Mouse (Mus musculus): ENCODE measurements around the gene 1700069L16Rik. TPM values are rescaled to one million over a fixed set of nuclear protein-coding genes. Genes with fewer than 3 reads are reported as not detected.

Gene 1700069L16Rik
- polyA plus RNA-seq, 1 experiment = not detected

- H3K36me3 ChIP-seq (ENCODE audit: control insufficient read depth, insufficient read depth, low read length) = no peaks in the 10 kb centered on the region; the same call in 1 of the 2 replicates
- WGBS = 1% methylated on average over 71 of the region's 71 CpGs
- no peaks in the 10 kb centered on the region for H3K27me3 ChIP-seq (ENCODE audit: control insufficient read depth, insufficient read depth, low read length)
- DNase-seq = peak; percentile 88
- peak within 1 kb of the TSS; percentile 41; the same call in 1 of the 2 replicates for H3K27ac ChIP-seq (ENCODE audit: control insufficient read depth, insufficient read depth, low read length)
- H3K4me1 ChIP-seq (replicated peaks; ENCODE audit: control insufficient read depth, insufficient read depth, low read length) = peaks cover 15% of the 10 kb centered on the region
- TF ChIP-seq CTCF (IDR thresholded peaks at IDR 0.05; ENCODE audit: borderline replicate concordance, control insufficient read depth, extremely low read depth, insufficient read depth, low read length, poor library complexity) = 0 out of 2 replicates have a peak, but pooled peaks have one; percentile 48
- no peak; the same call in 1 of the 2 replicates for TF ChIP-seq POLR2A (IDR thresholded peaks at IDR 0.05; ENCODE audit: control insufficient read depth, extremely low read depth, insufficient read depth, low read length, poor library complexity)
- H3K4me3 ChIP-seq (ENCODE audit: control insufficient read depth, insufficient read depth, low read length) = peak within 1 kb of the TSS; percentile 58
Measured at GRCm38 (mm10) chr5:113735345-113736112, 11.0 kb upstream of the 1700069L16Rik start, which contains the start of gene Ficd. TSS of gene Ficd (plus strand) at chr5:113735803.

GRCm38 (mm10) chr5:113735023-113735344, 10.4 kb upstream of the 1700069L16Rik start:
- 40% methylated on average over 7 of the region's 7 CpGs for WGBS

GRCm38 (mm10) chr5:113734376-113734775, 9.8 kb upstream of the 1700069L16Rik start:
- no peak for DNase-seq
- H3K4me3 ChIP-seq (ENCODE audit: control insufficient read depth, insufficient read depth, low read length) = no peak overlapping the region
- no peak overlapping the region for H3K27ac ChIP-seq (ENCODE audit: control insufficient read depth, insufficient read depth, low read length)
- H3K27me3 ChIP-seq (ENCODE audit: control insufficient read depth, insufficient read depth, low read length) = no peaks in the 10 kb centered on the region
- 92% methylated on average over 5 of the region's 5 CpGs for WGBS
- no peak for TF ChIP-seq POLR2A (IDR thresholded peaks at IDR 0.05; ENCODE audit: control insufficient read depth, extremely low read depth, insufficient read depth, low read length, poor library complexity)
- TF ChIP-seq CTCF (IDR thresholded peaks at IDR 0.05; ENCODE audit: borderline replicate concordance, control insufficient read depth, extremely low read depth, insufficient read depth, low read length, poor library complexity) = no peak
- peaks cover 15% of the 10 kb centered on the region for H3K4me1 ChIP-seq (replicated peaks; ENCODE audit: control insufficient read depth, insufficient read depth, low read length)
- no peaks in the 10 kb centered on the region; the same call in 1 of the 2 replicates for H3K36me3 ChIP-seq (ENCODE audit: control insufficient read depth, insufficient read depth, low read length)

More at GRCm38 (mm10) chr5:113735023-113735344, 10.4 kb upstream of the 1700069L16Rik start:
- peak overlapping the region; percentile 41; the same call in 1 of the 2 replicates for H3K27ac ChIP-seq (ENCODE audit: control insufficient read depth, insufficient read depth, low read length)
- no peaks in the 10 kb centered on the region; the same call in 1 of the 2 replicates for H3K36me3 ChIP-seq (ENCODE audit: control insufficient read depth, insufficient read depth, low read length)
- no peak for DNase-seq
- H3K4me1 ChIP-seq (replicated peaks; ENCODE audit: control insufficient read depth, insufficient read depth, low read length) = peaks cover 15% of the 10 kb centered on the region
- H3K4me3 ChIP-seq (ENCODE audit: control insufficient read depth, insufficient read depth, low read length) = peak overlapping the region; percentile 20; the same call in 1 of the 2 replicates
- H3K27me3 ChIP-seq (ENCODE audit: control insufficient read depth, insufficient read depth, low read length) = no peaks in the 10 kb centered on the region
- TF ChIP-seq CTCF (IDR thresholded peaks at IDR 0.05; ENCODE audit: borderline replicate concordance, control insufficient read depth, extremely low read depth, insufficient read depth, low read length, poor library complexity) = no peak
- no peak for TF ChIP-seq POLR2A (IDR thresholded peaks at IDR 0.05; ENCODE audit: control insufficient read depth, extremely low read depth, insufficient read depth, low read length, poor library complexity)

GRCm38 (mm10) chr5:113732182-113732581, 7.6 kb upstream of the 1700069L16Rik start:
- TF ChIP-seq CTCF (IDR thresholded peaks at IDR 0.05; ENCODE audit: borderline replicate concordance, control insufficient read depth, extremely low read depth, insufficient read depth, low read length, poor library complexity) (peak; percentile 35; the same call in 1 of the 2 replicates), POLR2A (IDR thresholded peaks at IDR 0.05; ENCODE audit: control insufficient read depth, extremely low read depth, insufficient read depth, low read length, poor library complexity) (no peak)
- Histone ChIP-seq H3K4me1 (replicated peaks; ENCODE audit: control insufficient read depth, insufficient read depth, low read length) (peaks cover 15% of the 10 kb centered on the region), H3K36me3 (ENCODE audit: control insufficient read depth, insufficient read depth, low read length) (no peaks in the 10 kb centered on the region), H3K4me3 (ENCODE audit: control insufficient read depth, insufficient read depth, low read length) (no peak overlapping the region), H3K27ac (ENCODE audit: control insufficient read depth, insufficient read depth, low read length) (no peak overlapping the region), H3K27me3 (ENCODE audit: control insufficient read depth, insufficient read depth, low read length) (no peaks in the 10 kb centered on the region)
- 33% methylated on average over 6 of the region's 6 CpGs for WGBS
- DNase-seq = peak; percentile 53

GRCm38 (mm10) chr5:113731174-113731573, 6.6 kb upstream of the 1700069L16Rik start:
- no peak for DNase-seq
- no peak for TF ChIP-seq POLR2A (IDR thresholded peaks at IDR 0.05; ENCODE audit: control insufficient read depth, extremely low read depth, insufficient read depth, low read length, poor library complexity)
- TF ChIP-seq CTCF (IDR thresholded peaks at IDR 0.05; ENCODE audit: borderline replicate concordance, control insufficient read depth, extremely low read depth, insufficient read depth, low read length, poor library complexity) = no peak
- H3K27ac ChIP-seq (ENCODE audit: control insufficient read depth, insufficient read depth, low read length) = no peak overlapping the region
- H3K4me3 ChIP-seq (ENCODE audit: control insufficient read depth, insufficient read depth, low read length) = no peak overlapping the region
- H3K36me3 ChIP-seq (ENCODE audit: control insufficient read depth, insufficient read depth, low read length) = no peaks in the 10 kb centered on the region
- peaks cover 5% of the 10 kb centered on the region for H3K4me1 ChIP-seq (replicated peaks; ENCODE audit: control insufficient read depth, insufficient read depth, low read length)
- no peaks in the 10 kb centered on the region for H3K27me3 ChIP-seq (ENCODE audit: control insufficient read depth, insufficient read depth, low read length)
- 91% methylated on average over 7 of the region's 7 CpGs for WGBS

GRCm38 (mm10) chr5:113730641-113731121, 6.1 kb upstream of the 1700069L16Rik start:
- Histone ChIP-seq H3K4me1 (replicated peaks; ENCODE audit: control insufficient read depth, insufficient read depth, low read length) (peaks cover 4% of the 10 kb centered on the region), H3K27me3 (ENCODE audit: control insufficient read depth, insufficient read depth, low read length) (no peaks in the 10 kb centered on the region), H3K27ac (ENCODE audit: control insufficient read depth, insufficient read depth, low read length) (no peak overlapping the region), H3K4me3 (ENCODE audit: control insufficient read depth, insufficient read depth, low read length) (no peak overlapping the region), H3K36me3 (ENCODE audit: control insufficient read depth, insufficient read depth, low read length) (no peaks in the 10 kb centered on the region)
- DNase-seq = no peak
- 85% methylated on average over 7 of the region's 7 CpGs for WGBS
- TF ChIP-seq POLR2A (IDR thresholded peaks at IDR 0.05; ENCODE audit: control insufficient read depth, extremely low read depth, insufficient read depth, low read length, poor library complexity) (no peak), CTCF (IDR thresholded peaks at IDR 0.05; ENCODE audit: borderline replicate concordance, control insufficient read depth, extremely low read depth, insufficient read depth, low read length, poor library complexity) (no peak)

Data from thymus, adult 2 months (tissue).